Mouse (Mus musculus) limb, embryonic 14.5 days (tissue): Measurements from ENCODE around the gene Usf3. TPM values are rescaled to one million over a fixed set of nuclear protein-coding genes. Genes with fewer than 3 reads are reported as not detected.

ENCODE experiments used
- ATAC-seq: fragments of 200-750 bp; cut with Nextera tagmentation; 2 replicates; pipeline ENCODE4 v1.8.0; 2017; ENCODE audit warnings: low read depth, moderate number of reproducible peaks, moderate TSS enrichment; ENCODE audit not compliant: low FRiP score
- DNase-seq: peaks from one replicate; pipeline ENCODE4 v3.0.0-alpha.2; 2015; ENCODE audit warnings: low spot score
- H3K27ac ChIP-seq: fragments of 300-500 bp; sonication (generic); replicated peaks from 2 replicates; pipeline ENCODE4 v1.5.1; 2014; ENCODE audit warnings: low read depth, mild to moderate bottlenecking, low read length, moderate library complexity, mixed read lengths
- H3K27me3 ChIP-seq: fragments of 300-500 bp; sonication (generic); 2 replicates; pipeline ENCODE4 v1.6.1; 2014; ENCODE audit warnings: low read length, mixed read lengths; ENCODE audit not compliant: control insufficient read depth, insufficient read depth
- H3K36me3 ChIP-seq: fragments of 300-500 bp; sonication (generic); 2 replicates; pipeline ENCODE4 v1.6.1; 2014; ENCODE audit warnings: mild to moderate bottlenecking, low read length, moderate library complexity, mixed read lengths; ENCODE audit not compliant: control insufficient read depth, insufficient read depth
- H3K4me1 ChIP-seq: fragments of 300-500 bp; sonication (generic); 2 replicates; pipeline ENCODE4 v1.6.1; 2014; ENCODE audit warnings: antibody characterized with exemption, low read length, mixed read lengths; ENCODE audit not compliant: control insufficient read depth, insufficient read depth
- H3K4me2 ChIP-seq: fragments of 300-500 bp; sonication (generic); replicated peaks from 2 replicates; pipeline ENCODE4 v1.6.1; 2014; ENCODE audit warnings: low read depth, mild to moderate bottlenecking, low read length, moderate library complexity; ENCODE audit not compliant: severe bottlenecking
- H3K4me3 ChIP-seq: fragments of 300-500 bp; sonication (generic); replicated peaks from 2 replicates; pipeline ENCODE4 v1.5.1; 2014; ENCODE audit warnings: low read length
- H3K9ac ChIP-seq: fragments of 300-500 bp; sonication (generic); 2 replicates; pipeline ENCODE4 v1.6.1; 2014; ENCODE audit warnings: mild to moderate bottlenecking, low read depth, low read length, moderate library complexity; ENCODE audit not compliant: severe bottlenecking
- H3K9me3 ChIP-seq: fragments of 300-500 bp; sonication (generic); 2 replicates; pipeline ENCODE4 v1.6.1; 2016; ENCODE audit warnings: low read length; ENCODE audit not compliant: control insufficient read depth
- POLR2A ChIP-seq: fragments of 200-500 bp; IDR thresholded peaks from 2 replicates; pipeline ENCODE4 v1.8.0; 2012; ENCODE audit warnings: inconsistent platforms, mild to moderate bottlenecking, moderate library complexity, borderline replicate concordance; ENCODE audit not compliant: insufficient read depth, insufficient read length; ENCODE audit errors: extremely low read depth
- WGBS: fragments of 180-500 bp; shearing (Covaris S2); extraction: QIAGEN DNeasy Blood & Tissue Kit; methylation state at CpG from one replicate; pipeline ENCODE4 v1.1.7; 2014; 5-methylcytosine and 5-hydroxymethylcytosine counted together
- polyA plus RNA-seq, 2 experiments: library from polyadenylated mRNA; depleted of rRNA in 1 of 2; stranded (reverse) in 1 of 2; unstranded in 1 of 2; fragments of >200 nt; fragmentation: Nextera tagmentation in 1 of 2; extraction: Ambion mirVana in 1 of 2; gene quantifications; 2 replicates each; pipeline versions ENCODE4 v1.2.1 to v1.2.3; 2012 to 2014

Usf3 gene
- polyA plus RNA-seq, 2 experiments: 4.7 to 9.2 TPM

DNA sequence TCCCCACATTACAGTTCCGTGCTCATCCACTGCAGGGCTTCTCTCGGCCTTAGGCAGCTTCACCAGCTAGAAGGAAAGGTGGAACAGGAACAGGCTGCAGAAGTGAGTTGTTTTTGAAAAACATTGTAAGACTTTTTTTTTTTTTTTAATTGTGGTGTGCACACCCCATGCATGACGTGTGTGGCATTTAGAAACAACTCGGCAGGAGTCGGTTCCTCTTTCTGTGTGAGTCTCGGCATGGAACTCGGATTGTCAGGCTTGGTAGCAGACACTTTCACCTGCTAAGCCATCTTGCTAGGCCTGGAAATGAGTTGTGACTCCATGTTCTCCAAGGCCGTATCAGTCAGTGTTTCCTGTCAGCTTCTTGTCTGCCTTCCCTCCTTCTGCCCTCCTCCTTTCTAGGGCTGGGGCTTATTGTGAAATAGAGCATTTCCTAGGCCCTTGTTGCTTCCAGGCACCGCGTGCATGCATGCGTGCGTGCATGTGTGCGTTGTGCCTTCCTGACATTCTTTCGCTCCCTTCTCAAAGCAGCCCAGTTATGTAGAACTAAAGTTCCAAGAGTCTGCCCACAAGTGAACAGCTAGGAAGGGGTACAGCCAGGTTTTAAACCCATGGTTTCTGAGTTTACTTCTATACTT is 26.1 kb downstream of the Usf3 start:
- Histone ChIP-seq H3K4me3 (no peak overlapping the region), H3K4me2 (no peak overlapping the region), H3K4me1 (no peaks in the 10 kb centered on the region), H3K36me3 (peaks cover 28% of the 10 kb centered on the region), H3K27me3 (no peaks in the 10 kb centered on the region), H3K27ac (no peak overlapping the region), H3K9me3 (no peaks in the 10 kb centered on the region), H3K9ac (no peak overlapping the region)
- no peak for TF ChIP-seq POLR2A
- DNase-seq (no peak), ATAC-seq (no peak)
- 89% methylated on average over 14 of the region's 14 CpGs for WGBS

DNA sequence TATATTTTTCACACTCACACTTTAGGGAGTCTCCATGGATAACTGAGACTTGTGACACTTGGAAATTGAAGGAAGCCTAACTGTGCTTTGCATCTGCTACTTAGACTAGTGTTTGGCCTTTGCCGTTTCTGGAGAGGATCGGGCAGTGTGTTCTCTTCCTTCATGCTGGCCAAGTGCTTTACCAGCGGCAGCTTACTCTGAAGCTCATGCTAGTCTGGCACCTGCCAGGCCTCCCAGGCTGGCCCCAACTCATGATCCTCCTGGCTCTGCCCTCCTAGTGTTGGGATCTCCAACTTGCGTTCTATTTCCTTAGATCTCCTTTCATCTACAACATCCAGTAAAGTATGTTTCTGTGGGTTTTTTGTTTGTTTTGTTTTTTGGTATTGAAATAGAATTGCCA is 27.1 kb downstream of the Usf3 start:
- no peaks in the 10 kb centered on the region for H3K4me1 ChIP-seq
- no peak for TF ChIP-seq POLR2A
- H3K27me3 ChIP-seq: no peaks in the 10 kb centered on the region
- H3K36me3 ChIP-seq: peaks cover 28% of the 10 kb centered on the region
- no peak for DNase-seq
- no peak for ATAC-seq
- 97% methylated on average over 4 of the region's 4 CpGs for WGBS
- no peak overlapping the region for H3K27ac ChIP-seq
- H3K9ac ChIP-seq: no peak overlapping the region
- H3K9me3 ChIP-seq: no peaks in the 10 kb centered on the region
- H3K4me3 ChIP-seq: no peak overlapping the region
- H3K4me2 ChIP-seq: no peak overlapping the region

DNA sequence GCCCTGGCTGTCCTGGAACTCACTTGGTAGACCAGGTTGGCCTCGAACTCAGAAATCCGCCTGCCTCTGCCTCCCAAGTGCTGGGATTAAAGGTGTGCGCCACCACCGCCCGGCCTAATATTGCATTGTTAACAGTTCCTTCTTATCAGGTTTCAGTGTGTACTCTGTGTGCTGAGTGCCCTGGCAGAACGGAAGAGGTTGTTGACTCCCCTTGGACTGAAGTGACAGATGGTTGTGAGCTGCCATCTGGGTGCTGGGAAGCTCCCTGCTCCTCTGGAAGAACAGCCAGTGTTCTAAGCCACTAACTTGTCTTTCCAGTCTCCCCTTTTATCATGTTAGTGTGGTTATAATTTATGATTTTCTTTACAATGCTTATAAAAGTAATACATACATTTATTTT is 31.3 kb downstream of the Usf3 start:
- Histone ChIP-seq H3K4me3 (no peak overlapping the region), H3K9ac (no peak overlapping the region), H3K27ac (no peak overlapping the region), H3K9me3 (no peaks in the 10 kb centered on the region), H3K27me3 (no peaks in the 10 kb centered on the region), H3K4me2 (no peak overlapping the region), H3K36me3 (peaks cover 49% of the 10 kb centered on the region), H3K4me1 (no peaks in the 10 kb centered on the region)
- DNase-seq (no peak), ATAC-seq (no peak)
- TF ChIP-seq POLR2A: no peak
- WGBS: 95% methylated on average over 6 of the region's 6 CpGs

DNA sequence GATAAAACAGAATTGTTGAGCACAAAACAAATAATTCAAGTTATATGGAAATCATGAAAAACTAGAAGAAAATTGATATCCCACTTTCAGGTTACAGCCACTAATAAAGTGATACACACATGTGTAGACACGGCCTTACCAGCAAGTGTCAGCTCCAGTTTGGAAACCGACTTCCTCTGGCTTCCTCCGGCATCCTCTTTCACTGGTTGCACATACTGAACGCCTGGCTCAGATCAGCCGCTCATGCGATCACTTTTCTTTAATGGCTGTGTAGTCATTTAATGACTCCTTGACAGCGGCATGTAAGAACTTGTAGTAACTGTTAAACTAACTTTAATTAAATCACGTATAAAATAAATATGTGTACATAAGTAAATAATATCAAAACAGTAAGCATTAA is 32.9 kb downstream of the Usf3 start:
- H3K9ac ChIP-seq: no peak overlapping the region
- DNase-seq (no peak), ATAC-seq (no peak)
- H3K27ac ChIP-seq: no peak overlapping the region
- H3K4me1 ChIP-seq: no peaks in the 10 kb centered on the region
- H3K4me3 ChIP-seq: no peak overlapping the region
- H3K36me3 ChIP-seq: peaks cover 47% of the 10 kb centered on the region
- H3K9me3 ChIP-seq: no peaks in the 10 kb centered on the region
- no peak overlapping the region for H3K4me2 ChIP-seq
- no peaks in the 10 kb centered on the region for H3K27me3 ChIP-seq
- WGBS: 69% methylated on average over 8 of the region's 8 CpGs
- no peak for TF ChIP-seq POLR2A

DNA sequence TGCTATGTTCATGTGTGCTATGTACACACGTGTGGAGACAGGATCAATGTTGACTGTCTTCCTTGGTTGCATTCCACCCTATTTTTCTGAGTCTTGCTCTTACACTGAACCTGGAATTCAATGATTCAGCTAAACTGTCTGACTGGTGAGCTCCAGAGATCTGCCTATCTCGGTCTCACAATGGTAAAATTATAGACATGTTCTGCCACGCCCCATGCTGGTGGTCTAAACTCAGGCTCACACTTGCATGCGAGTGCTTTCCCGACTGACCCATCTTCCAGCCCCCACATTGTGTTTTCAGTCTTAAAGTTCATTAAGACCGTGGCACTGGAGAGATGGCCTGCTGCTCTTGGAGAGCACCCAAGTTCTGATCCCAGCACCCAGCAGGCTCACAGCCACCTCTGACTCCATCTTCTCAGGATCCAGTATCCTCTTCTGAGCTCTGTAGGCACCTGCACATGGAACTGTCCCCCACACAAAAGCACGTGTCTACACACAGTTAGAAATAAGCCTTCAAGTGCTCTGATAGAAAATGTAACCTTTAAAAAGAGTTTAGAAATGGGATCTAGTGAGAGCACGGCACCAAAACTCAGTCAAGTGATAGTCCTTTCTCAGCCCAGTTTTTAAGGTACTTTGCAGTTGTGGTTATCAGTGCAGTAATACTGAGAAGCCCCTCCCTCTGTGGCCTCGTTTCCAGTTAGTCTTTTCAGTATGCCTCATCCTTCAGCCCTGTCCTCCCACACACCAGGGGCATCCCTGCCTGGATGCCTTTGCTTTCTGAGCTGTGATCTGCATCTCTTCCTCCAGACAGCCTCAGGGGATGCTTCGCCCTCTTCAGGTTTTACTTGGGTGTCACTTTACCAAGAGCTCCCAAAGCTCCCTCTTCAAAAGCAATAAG is 37.4 kb downstream of the Usf3 start:
- peaks cover 72% of the 10 kb centered on the region for H3K36me3 ChIP-seq
- no peak for DNase-seq
- H3K27ac ChIP-seq: no peak overlapping the region
- no peaks in the 10 kb centered on the region for H3K4me1 ChIP-seq
- H3K27me3 ChIP-seq: no peaks in the 10 kb centered on the region
- ATAC-seq: no peak
- H3K9me3 ChIP-seq: no peaks in the 10 kb centered on the region
- no peak overlapping the region for H3K4me2 ChIP-seq
- 84% methylated on average over 10 of the region's 10 CpGs for WGBS
- H3K4me3 ChIP-seq: no peak overlapping the region
- TF ChIP-seq POLR2A: no peak
- no peak overlapping the region for H3K9ac ChIP-seq
